Mouse (Mus musculus) spleen, adult 18-20 months (tissue): ENCODE measurements around the gene Ubfd1.
"Not testable (repeated sequence)": the region's sequence is repeated elsewhere in the genome, so short reads cannot be mapped to it uniquely, and the experiment has no call there.

Source experiments
- DNase-seq, 2 experiments: peaks; one replicate each; pipeline ENCODE4 v3.0.0; 2022; ENCODE audit warnings: mixed read lengths in 2 of 2

The Ubfd1 gene

GRCm38 (mm10) chr7:122087195-122087982 lies 20.4 kb downstream of the Ubfd1 start:
- peak in 1 of 2 experiments; percentile 24 for DNase-seq

GRCm38 (mm10) chr7:122094564-122095330 lies 27.8 kb downstream of the Ubfd1 start:
- DNase-seq = peak in 1 of 2 experiments; percentile 11

GRCm38 (mm10) chr7:122098009-122098408 lies 31.0 kb downstream of the Ubfd1 start:
- DNase-seq = no peak

GRCm38 (mm10) chr7:122099222-122099621 lies 32.2 kb downstream of the Ubfd1 start:
- peak in 1 of 2 experiments; percentile 39 for DNase-seq

- DNase-seq = not testable (repeated sequence)
Observed at GRCm38 (mm10) chr7:122101014-122101746, 34.2 kb downstream of the Ubfd1 start.

- DNase-seq = peak; percentile 73 to 87
Observed at GRCm38 (mm10) chr7:122101747-122102244, 34.8 kb downstream of the Ubfd1 start, which contains the start of gene Ndufab1. Gene Ndufab1, minus strand, starts transcription at chr7:122101886.

GRCm38 (mm10) chr7:122108206-122108605 lies 41.2 kb downstream of the Ubfd1 start:
- DNase-seq = no peak

GRCm38 (mm10) chr7:122123518-122123917 lies 56.5 kb downstream of the Ubfd1 start:
- no peak for DNase-seq

- no peak for DNase-seq
Observed at GRCm38 (mm10) chr7:122125636-122126035, 58.7 kb downstream of the Ubfd1 start.

- DNase-seq = no peak
Observed at GRCm38 (mm10) chr7:122126946-122127345, 60.0 kb downstream of the Ubfd1 start.
